Mouse (Mus musculus) kidney, adult 2 months (tissue): ENCODE data around the gene Xbp1.

Source experiments
- CTCF ChIP-seq: fragments of 200-500 bp; conservative IDR thresholded peaks from 2 replicates; pipeline ENCODE4 v1.5.1; 2011; ENCODE audit warnings: low read depth, mild to moderate bottlenecking, control low read depth, low read length, moderate library complexity, mixed read lengths; ENCODE audit not compliant: insufficient read depth, insufficient read length
- POLR2A ChIP-seq: fragments of 200-500 bp; IDR thresholded peaks from one replicate; pipeline ENCODE4 v1.6.1; 2011; ENCODE audit warnings: low read depth, low read length, control low read depth

GRCm38 (mm10) chr11:5522798-5523415, 2.4 kb downstream of the Xbp1 start:
- no peak for TF ChIP-seq POLR2A
- no peak for TF ChIP-seq CTCF
